Mouse (Mus musculus) Patski (cell line): ENCODE results near the gene Svop. TPM values are rescaled to one million over a fixed set of nuclear protein-coding genes. Genes with fewer than 3 reads are reported as not detected.
A peak's percentile ranks its signal among the peaks of the same experiment; 100 is the strongest.

ENCODE experiments used
- ATAC-seq: fragments of 100-300 bp; one replicate; pipeline ENCODE4 v1.8.0; 2021
- CTCF ChIA-PET: fragments of 350-600 bp; sonication (Branson Sonifier 250); formaldehyde crosslinking; loops from one replicate; lab custom pipeline; 2022; ENCODE audit warnings: inconsistent platforms; lab: Charles Lee
- POLR2A ChIA-PET: fragments of 350-600 bp; sonication (Branson Sonifier 250); formaldehyde crosslinking; loops from one replicate; lab custom pipeline; 2022; ENCODE audit warnings: antibody characterized with exemption, inconsistent platforms; lab: Charles Lee
- DNase-seq: peaks from one replicate; pipeline ENCODE4 v3.0.0-alpha.2; 2011; ENCODE audit warnings: low read depth, low spot score
- H3K27me3 ChIP-seq: fragments of 371-371 bp; one replicate; pipeline ENCODE4 v1.5.1; 2021
- CTCF ChIP-seq: fragments of 100-300 bp; IDR thresholded peaks from one replicate; pipeline ENCODE4 v1.5.1; 2021
- in situ Hi-C: fragments of 300-500 bp; cut with MboI; formaldehyde crosslinking; loops from 3 replicates; pipeline ENCODE4 v1.11.1; 2018; ENCODE audit warnings: low pct_unique_long_range_greater_than_20kb, mixed read lengths
- polyA plus RNA-seq: library from polyadenylated mRNA; unstranded; gene quantifications from one replicate; pipeline ENCODE4 v1.2.3, GENCODE M21; 2021

The Svop gene
- polyA plus RNA-seq, 1 experiment from 2014 or later = 0.06 TPM

GRCm38 (mm10) chr5:114005100-114005499, 86.3 kb downstream of the Svop start:
- ChIA-PET CTCF (no interaction called here), POLR2A (interaction anchor here (0.7 kb wide), 1 partner anchor 10 kb away, joined by 3 read pairs; no protein-coding TSS in a partner anchor)
- DNase-seq (peak; percentile 22), ATAC-seq (peak; percentile 10)
- no peaks in the 10 kb centered on the region for H3K27me3 ChIP-seq
- no peak for TF ChIP-seq CTCF
- in situ Hi-C loops = no loop called here

DNA sequence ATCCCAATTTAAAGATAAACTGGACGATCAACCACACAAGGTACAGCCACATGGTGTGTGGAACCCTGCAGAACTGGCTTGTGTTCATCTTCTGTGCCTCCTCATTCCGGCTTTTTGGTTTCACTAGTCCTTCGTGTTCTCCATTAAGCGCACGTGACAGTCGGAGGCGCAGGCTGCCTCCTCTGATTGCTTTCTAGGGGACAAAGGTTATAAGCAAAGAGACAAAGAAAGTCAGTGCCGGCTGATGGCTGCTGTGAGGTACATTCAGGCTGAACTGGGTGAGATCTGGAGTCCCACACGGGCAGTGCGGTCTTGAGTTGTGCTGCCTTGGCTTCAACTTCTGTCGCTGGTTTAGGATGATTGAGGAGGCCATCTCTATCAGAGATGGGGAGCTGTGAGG, 86.8 kb downstream of the Svop start:
- ATAC-seq = no peak
- ChIA-PET CTCF (no interaction called here), POLR2A (no interaction called here)
- no peak for DNase-seq
- TF ChIP-seq CTCF = no peak
- in situ Hi-C loops = no loop called here
- no peaks in the 10 kb centered on the region for H3K27me3 ChIP-seq

DNA sequence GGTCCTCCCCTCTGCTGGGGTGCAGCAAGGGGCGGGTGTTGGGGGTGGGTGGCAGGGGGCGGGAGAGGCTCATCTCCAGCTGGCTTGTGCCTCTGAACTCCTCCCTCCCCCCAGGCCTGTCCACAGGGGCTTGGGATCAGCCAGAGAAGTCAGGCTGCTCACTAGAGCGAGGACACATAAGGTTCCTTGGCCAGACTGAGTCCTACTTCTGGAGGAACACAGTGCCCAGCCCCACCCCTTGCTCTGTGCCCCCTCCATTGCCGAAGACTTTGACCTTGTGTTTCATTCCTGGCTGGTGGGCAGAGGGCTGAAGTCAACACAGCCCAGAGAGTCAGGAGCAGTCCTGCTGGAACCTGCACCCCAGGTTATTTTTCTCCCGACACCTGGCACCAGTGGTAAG, 87.8 kb downstream of the Svop start, which contains the start of gene Dao:
Gene Dao (plus strand): TSS at position 162 of the 400 bp plus-strand sequence.
- CTCF ChIA-PET = no interaction called here
- no peak for TF ChIP-seq CTCF
- in situ Hi-C loops = no loop called here
- no peak for DNase-seq
- no peak for ATAC-seq
- POLR2A ChIA-PET = no interaction called here
- no peaks in the 10 kb centered on the region for H3K27me3 ChIP-seq

- ChIA-PET POLR2A (no interaction called here), CTCF (interaction anchor here (1.2 kb wide), 1 partner anchor 24 kb away, joined by 3 read pairs; no protein-coding TSS in a partner anchor)
- no peak for TF ChIP-seq CTCF
- DNase-seq (no peak), ATAC-seq (no peak)
- in situ Hi-C loops = loop anchor here (5.0 to 25.0 kb wide), 2 partner anchors 48 to 1513 kb away; partner anchors contain the start of gene Pxn
- no peaks in the 10 kb centered on the region for H3K27me3 ChIP-seq
Measured at GRCm38 (mm10) chr5:113999382-113999781, 92.0 kb downstream of the Svop start.

- ChIA-PET POLR2A (no interaction called here), CTCF (no interaction called here)
- no peak for DNase-seq
- no peaks in the 10 kb centered on the region for H3K27me3 ChIP-seq
- ATAC-seq = peak; percentile 71
- in situ Hi-C loops = loop anchor here (5.0 to 25.0 kb wide), 2 partner anchors 51 to 1516 kb away; partner anchors contain the start of gene Pxn
- no peak for TF ChIP-seq CTCF
Measured at GRCm38 (mm10) chr5:113996458-113996857, 94.9 kb downstream of the Svop start.

DNA sequence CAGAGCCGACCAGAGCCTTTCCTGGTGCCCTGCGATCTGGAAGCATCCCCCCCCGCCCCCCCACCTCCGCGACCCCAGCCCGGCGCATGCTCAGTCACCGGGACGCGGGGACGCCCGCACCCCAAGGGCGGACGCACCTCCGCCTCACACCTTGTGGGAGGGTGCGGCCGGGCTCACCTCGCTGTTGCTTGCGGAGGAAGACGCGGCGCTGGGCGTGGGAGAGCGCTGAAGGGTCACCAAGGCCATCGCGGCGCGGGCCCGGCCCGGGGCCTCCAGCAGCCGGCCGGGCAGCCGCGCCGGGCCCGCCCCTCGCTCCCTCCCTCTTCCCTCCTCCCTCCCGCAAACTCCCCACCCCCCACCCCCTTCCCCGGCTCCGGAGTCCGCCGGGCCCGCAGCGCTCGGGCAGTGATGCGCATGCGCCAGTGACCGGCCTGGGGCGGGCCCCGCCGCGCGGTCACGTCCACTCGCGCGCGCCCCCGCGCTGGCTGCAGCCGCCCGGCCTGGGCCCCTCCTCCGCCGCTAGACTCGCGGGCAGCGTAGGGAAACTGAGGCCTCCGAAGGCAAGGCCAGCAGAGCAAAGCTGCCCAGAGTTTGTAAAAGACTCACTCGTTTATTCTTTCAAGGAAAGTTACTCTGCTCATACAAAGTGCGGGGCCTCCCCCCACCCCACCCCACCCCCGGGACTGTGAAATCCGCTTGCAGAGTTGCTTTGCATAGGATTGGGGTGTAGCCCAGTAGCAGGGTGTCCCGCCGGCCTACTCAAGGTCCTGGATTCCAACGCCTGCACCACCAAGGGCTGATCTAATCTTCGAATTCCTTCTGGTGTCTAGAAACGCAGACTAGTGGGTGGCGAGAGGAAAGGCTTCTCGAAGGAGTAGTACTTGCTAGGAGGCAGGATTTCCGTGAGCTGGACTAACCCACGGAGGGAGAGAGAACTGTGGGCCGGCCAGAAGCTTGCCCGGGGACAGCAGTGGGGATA, 97.6 kb downstream of the Svop start, which contains the start of gene Ssh1:
Gene Ssh1 (minus strand): TSS at position 408 of the 979 bp plus-strand sequence.
- no peaks in the 10 kb centered on the region for H3K27me3 ChIP-seq
- POLR2A ChIA-PET = interaction anchor here (0.9 to 1.2 kb wide), 2 partner anchors 19 to 117 kb away, joined by 3 read pairs; no protein-coding TSS in a partner anchor
- CTCF ChIA-PET = interaction anchor here (1.6 kb wide), 1 partner anchor 13 kb away, joined by 4 read pairs; no protein-coding TSS in a partner anchor
- in situ Hi-C loops = loop anchor here (25.0 kb wide), 1 partner anchor 1519 kb away; the partner anchor contains the start of gene Pxn
- ATAC-seq (peak; percentile 46), DNase-seq (no peak)
- TF ChIP-seq CTCF = no peak

- DNase-seq = no peak
- in situ Hi-C loops = loop anchor here (25.0 kb wide), 1 partner anchor 1519 kb away; the partner anchor contains the start of gene Pxn
- peak; percentile 59 for ATAC-seq
- no peaks in the 10 kb centered on the region for H3K27me3 ChIP-seq
- ChIA-PET POLR2A (interaction anchor here (0.6 to 1.2 kb wide), 3 partner anchors 18 to 385 kb away, joined by 3 read pairs; no protein-coding TSS in a partner anchor), CTCF (interaction anchor here (1.6 kb wide), 1 partner anchor 12 kb away, joined by 4 read pairs; no protein-coding TSS in a partner anchor)
- TF ChIP-seq CTCF = no peak
Measured at GRCm38 (mm10) chr5:113993031-113993486, 98.3 kb downstream of the Svop start.

DNA sequence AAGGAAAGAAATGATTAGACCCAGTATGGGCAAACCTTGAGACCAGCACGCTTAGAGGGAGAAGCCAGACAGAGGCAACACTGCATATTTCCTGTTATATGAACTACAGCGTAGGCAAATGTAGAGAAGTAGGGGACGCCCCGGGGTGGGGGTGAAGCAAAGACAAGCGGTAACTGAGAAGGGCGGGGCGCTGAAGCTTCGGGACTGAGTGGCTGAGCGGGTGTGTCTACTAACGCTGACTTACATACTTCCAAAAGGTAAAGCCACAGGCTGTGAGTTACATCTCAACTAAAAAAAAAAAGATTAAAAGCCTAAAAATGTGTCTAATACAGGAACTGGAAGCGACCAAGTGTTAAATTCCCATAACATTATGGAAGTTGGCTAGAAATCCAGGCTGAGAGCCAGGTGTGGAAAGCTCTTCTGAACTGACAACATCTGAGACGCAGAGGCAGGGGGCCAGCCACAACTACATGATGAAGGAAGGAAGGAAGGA, 99.0 kb downstream of the Svop start:
- in situ Hi-C loops = loop anchor here (25.0 kb wide), 1 partner anchor 1520 kb away; the partner anchor contains the start of gene Pxn
- ATAC-seq = no peak
- H3K27me3 ChIP-seq = no peaks in the 10 kb centered on the region
- ChIA-PET POLR2A (interaction anchor here (0.6 to 1.9 kb wide), 4 partner anchors 13 to 386 kb away, joined by 3 to 9 read pairs (median 4); no protein-coding TSS in a partner anchor), CTCF (interaction anchor here (1.6 kb wide), 1 partner anchor 12 kb away, joined by 4 read pairs; no protein-coding TSS in a partner anchor)
- TF ChIP-seq CTCF = no peak
- DNase-seq = no peak

- ATAC-seq (peak; percentile 49), DNase-seq (no peak)
- in situ Hi-C loops = loop anchor here (25.0 kb wide), 1 partner anchor 1521 kb away; the partner anchor contains the start of gene Pxn
- CTCF ChIA-PET = interaction anchor here (1.0 kb wide), 1 partner anchor 56 kb away, joined by 6 read pairs; no protein-coding TSS in a partner anchor
- no peaks in the 10 kb centered on the region for H3K27me3 ChIP-seq
- no peak for TF ChIP-seq CTCF
- POLR2A ChIA-PET = interaction anchor here (1.0 to 1.9 kb wide), 2 partner anchors 11 to 15 kb away, joined by 4 to 9 read pairs; no protein-coding TSS in a partner anchor
Measured at GRCm38 (mm10) chr5:113991141-113991540, 100.2 kb downstream of the Svop start.
